Mouse (Mus musculus) CH12.LX (cell line): Measurements from ENCODE around the gene Pfkfb2. TPM values are rescaled to one million over a fixed set of nuclear protein-coding genes. Genes with fewer than 3 reads are reported as not detected.

ENCODE experiments used
- DNase-seq: peaks from one replicate; pipeline ENCODE4 v3.0.0-alpha.2; 2013; ENCODE audit errors: extremely low read depth
- H3K27ac ChIP-seq: 2 replicates; pipeline ENCODE4 v1.5.1; 2012; ENCODE audit warnings: low read depth, mild to moderate bottlenecking, control low read depth, moderate library complexity; ENCODE audit not compliant: insufficient read depth
- H3K27me3 ChIP-seq: replicated peaks from 2 replicates; pipeline ENCODE3; 2012; ENCODE audit warnings: inconsistent platforms
- H3K36me3 ChIP-seq, 2 experiments: replicated peaks in 1 of 2; 2 replicates each; pipeline versions ENCODE3 to v1.6.1; 2012; ENCODE audit warnings: inconsistent platforms in 1 of 2, low read length in 1 of 2, mild to moderate bottlenecking in 1 of 2, mixed read lengths in 1 of 2, moderate library complexity in 1 of 2; ENCODE audit not compliant: control insufficient read depth in 1 of 2, insufficient read depth in 1 of 2
- H3K4me1 ChIP-seq, 2 experiments: 2 replicates each; pipeline ENCODE4 v1.6.1; 2012; ENCODE audit warnings: inconsistent platforms in 1 of 2, moderate library complexity in 1 of 2; ENCODE audit not compliant: insufficient read depth in 2 of 2, control insufficient read depth in 1 of 2
- H3K4me2 ChIP-seq: 2 replicates; pipeline ENCODE4 v1.6.1; 2012; ENCODE audit warnings: low read depth, mild to moderate bottlenecking, control low read depth; ENCODE audit not compliant: poor library complexity, insufficient read depth, severe bottlenecking
- H3K4me3 ChIP-seq, 3 experiments: fragments of 150-350 bp in 1 of 3; sonication (generic) in 1 of 3; replicated peaks in 1 of 3; 2 replicates each; pipeline versions ENCODE3 to v1.5.1; 2011 to 2012; ENCODE audit warnings: low read depth in 2 of 3, low read length in 2 of 3, mild to moderate bottlenecking in 2 of 3, moderate library complexity in 2 of 3, control low read depth in 1 of 3, improper control_type of control experiment in 1 of 3, inconsistent platforms in 1 of 3, mixed read lengths in 1 of 3; ENCODE audit not compliant: poor library complexity in 1 of 3
- H3K79me2 ChIP-seq: replicated peaks from 2 replicates; pipeline ENCODE4 v1.6.1; 2012; ENCODE audit warnings: mild to moderate bottlenecking, moderate library complexity; ENCODE audit not compliant: control insufficient read depth, poor library complexity, insufficient read depth, severe bottlenecking; ENCODE audit errors: extremely low read depth
- H3K9ac ChIP-seq: 2 replicates; pipeline ENCODE4 v1.6.1; 2012; ENCODE audit warnings: low read depth, mild to moderate bottlenecking, control low read depth, moderate library complexity; ENCODE audit not compliant: insufficient read depth
- H3K9me3 ChIP-seq: replicated peaks from 2 replicates; pipeline ENCODE3; 2012; ENCODE audit warnings: low read length, inconsistent platforms, mixed read lengths
- BHLHE40 ChIP-seq: IDR thresholded peaks from 2 replicates; pipeline ENCODE4 v1.6.1; 2011; ENCODE audit warnings: mild to moderate bottlenecking, low read depth, low read length, improper control_type of control experiment
- CTCF ChIP-seq, 2 experiments: IDR thresholded peaks in 1 of 2; conservative IDR thresholded peaks in 1 of 2; 2 replicates each; pipeline ENCODE4 v1.5.1; 2011 to 2012; ENCODE audit warnings: low read depth in 2 of 2, low read length in 2 of 2, improper control_type of control experiment in 1 of 2, inconsistent platforms in 1 of 2, mild to moderate bottlenecking in 1 of 2, moderate library complexity in 1 of 2
- EP300 ChIP-seq: IDR thresholded peaks from 2 replicates; pipeline ENCODE4 v1.6.1; 2011; ENCODE audit warnings: low read length, improper control_type of control experiment
- ETS1 ChIP-seq: conservative IDR thresholded peaks from 2 replicates; pipeline ENCODE4 v1.6.1; 2012; ENCODE audit warnings: low read depth, mild to moderate bottlenecking, inconsistent platforms, low read length, improper control_type of control experiment, moderate library complexity
- IRF4 ChIP-seq: IDR thresholded peaks from 2 replicates; pipeline ENCODE4 v1.6.1; 2014; ENCODE audit warnings: low read depth, mild to moderate bottlenecking, inconsistent platforms, low read length, improper control_type of control experiment
- JUN ChIP-seq: IDR thresholded peaks from 2 replicates; pipeline ENCODE4 v1.6.1; 2011; ENCODE audit warnings: low read depth, mild to moderate bottlenecking, low read length, improper control_type of control experiment, moderate library complexity; ENCODE audit not compliant: insufficient read depth
- MAZ ChIP-seq: IDR thresholded peaks from 2 replicates; pipeline ENCODE4 v1.6.1; 2012; ENCODE audit warnings: low read depth, mild to moderate bottlenecking, inconsistent platforms, low read length, improper control_type of control experiment, moderate library complexity
- MEF2A ChIP-seq: IDR thresholded peaks from 2 replicates; pipeline ENCODE4 v1.6.1; 2014; ENCODE audit warnings: low read depth, mild to moderate bottlenecking, inconsistent platforms, low read length, improper control_type of control experiment, borderline replicate concordance
- NELFE ChIP-seq: IDR thresholded peaks from 2 replicates; pipeline ENCODE4 v1.6.1; 2011; ENCODE audit warnings: low read depth, low read length, improper control_type of control experiment
- NRF1 ChIP-seq: IDR thresholded peaks from 2 replicates; pipeline ENCODE4 v1.6.1; 2014; ENCODE audit warnings: low read depth, mild to moderate bottlenecking, inconsistent platforms, low read length, improper control_type of control experiment, moderate library complexity
- RAD21 ChIP-seq: IDR thresholded peaks from 2 replicates; pipeline ENCODE4 v1.6.1; 2011; ENCODE audit warnings: low read depth, mild to moderate bottlenecking, low read length, improper control_type of control experiment, moderate library complexity
- UBTF ChIP-seq: IDR thresholded peaks from 2 replicates; pipeline ENCODE4 v1.6.1; 2012; ENCODE audit warnings: low read depth, mild to moderate bottlenecking, inconsistent platforms, low read length, improper control_type of control experiment, moderate library complexity
- USF1 ChIP-seq: IDR thresholded peaks from 2 replicates; pipeline ENCODE4 v1.6.1; 2014; ENCODE audit warnings: low read depth, mild to moderate bottlenecking, inconsistent platforms, low read length, improper control_type of control experiment
- USF2 ChIP-seq: conservative IDR thresholded peaks from 2 replicates; pipeline ENCODE4 v1.6.1; 2011; ENCODE audit warnings: low read depth, low read length, improper control_type of control experiment
- ZKSCAN1 ChIP-seq: IDR thresholded peaks from 2 replicates; pipeline ENCODE4 v1.6.1; 2012; ENCODE audit warnings: low read depth, inconsistent platforms, low read length, improper control_type of control experiment, borderline replicate concordance
- ZNF384 ChIP-seq: IDR thresholded peaks from 2 replicates; pipeline ENCODE4 v1.6.1; 2012; ENCODE audit warnings: low read depth, low read length, improper control_type of control experiment, inconsistent platforms
- dilution Hi-C: fragments of 300-500 bp; cut with MboI; formaldehyde crosslinking; loops from 2 replicates; pipeline ENCODE4 v1.14.3; 2020; ENCODE audit warnings: low sequenced_read_pairs; ENCODE audit not compliant: extremely low pct_unique_long_range_greater_than_20kb, extremely low pct_ligation_motif_present
- in situ Hi-C: fragments of 300-500 bp; cut with MboI; formaldehyde crosslinking; loops from 3 replicates; pipeline ENCODE4 v1.14.3; 2019; ENCODE audit warnings: low sequenced_read_pairs, low pct_ligation_motif_present, low pct_unique_long_range_greater_than_20kb, mixed read lengths
- polyA plus RNA-seq: library from polyadenylated mRNA; unstranded; fragments of >175 nt; gene quantifications from 2 replicates; pipeline ENCODE4 v1.2.1, GENCODE M21; 2012; ENCODE audit warnings: low read depth; ENCODE audit not compliant: insufficient read length
- total RNA-seq, 2 experiments: library from RNA; depleted of rRNA; stranded (reverse); fragments of 300-350 nt in 1 of 2; fragments of >200 nt in 1 of 2; gene quantifications; 2 replicates each; pipeline ENCODE4 v1.2.3; 2012 to 2014

The Pfkfb2 gene
- total and polyA plus RNA-seq, 3 experiments: 3.7 to 7.1 (median 4.3) TPM

DNA sequence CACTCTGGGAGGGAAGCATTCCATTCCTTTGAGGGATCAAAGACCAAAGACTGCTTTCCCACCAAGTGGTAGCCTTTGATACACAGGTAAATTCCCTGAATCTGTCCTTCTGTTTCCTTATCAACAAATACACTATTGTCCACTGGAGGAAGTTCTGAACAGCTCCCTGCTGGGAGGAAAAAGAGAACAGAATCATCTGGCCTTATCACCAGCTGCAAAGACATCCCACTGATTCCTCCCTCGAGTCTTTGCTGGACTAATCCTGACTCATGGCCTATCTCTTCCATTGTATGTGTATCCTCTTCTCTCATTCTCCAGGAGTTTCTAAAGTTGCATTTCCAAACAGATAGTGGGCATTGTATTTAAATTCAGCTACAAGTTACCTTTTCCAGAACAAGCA lies 45.1 kb downstream of the Pfkfb2 start:
- no peak overlapping the region for H3K9ac ChIP-seq
- in situ Hi-C loops (no loop called here), dilution Hi-C loops (no loop called here)
- H3K27ac ChIP-seq: no peak overlapping the region
- H3K36me3 ChIP-seq: no peaks in the 10 kb centered on the region
- DNase-seq: no peak
- H3K9me3 ChIP-seq: no peaks in the 10 kb centered on the region
- H3K4me2 ChIP-seq: no peak overlapping the region
- no peaks in the 10 kb centered on the region for H3K79me2 ChIP-seq
- H3K4me3 ChIP-seq: no peak overlapping the region
- TF ChIP-seq MAZ: no peak
- no peak for TF ChIP-seq BHLHE40
- H3K4me1 ChIP-seq: no peaks in the 10 kb centered on the region
- no peaks in the 10 kb centered on the region for H3K27me3 ChIP-seq

DNA sequence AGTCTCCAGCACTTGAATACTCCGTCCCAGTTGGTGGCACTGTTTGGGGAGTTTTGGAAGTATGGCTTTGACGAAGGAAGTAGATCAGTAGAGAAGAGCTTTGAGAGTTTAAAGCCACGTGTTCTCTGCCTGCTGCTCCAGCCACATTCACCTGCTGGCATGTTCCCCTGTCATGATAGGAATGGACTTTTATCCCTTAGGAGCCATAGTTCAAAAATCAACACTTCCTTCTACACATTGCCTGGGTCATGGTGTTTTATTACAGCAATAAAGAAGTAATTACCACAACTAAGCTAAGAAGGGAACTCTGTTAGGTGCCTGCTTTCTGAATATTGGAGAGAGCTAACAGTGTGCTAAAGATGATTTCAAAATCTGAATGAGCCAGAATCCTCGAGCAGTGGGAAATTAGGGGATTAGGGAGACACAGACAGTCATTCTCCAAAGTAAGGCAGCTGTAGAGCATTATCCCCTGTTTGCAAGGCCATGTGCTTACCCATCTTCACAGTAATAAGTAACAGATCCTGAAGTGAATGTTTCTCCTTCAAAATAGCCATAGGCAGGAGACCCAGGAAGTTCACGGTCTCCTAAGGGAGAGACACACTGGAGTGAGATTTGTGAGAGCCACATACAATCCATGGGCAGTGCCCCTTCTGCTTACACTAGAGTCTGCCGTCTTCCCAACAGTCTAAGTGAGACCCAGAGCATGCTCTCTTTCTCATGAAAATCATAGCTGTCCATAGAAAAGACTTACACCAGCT lies 47.2 kb downstream of the Pfkfb2 start:
- no peak overlapping the region for H3K27ac ChIP-seq
- no peaks in the 10 kb centered on the region for H3K4me1 ChIP-seq
- no peak overlapping the region for H3K4me2 ChIP-seq
- in situ Hi-C loops: no loop called here
- no peaks in the 10 kb centered on the region for H3K27me3 ChIP-seq
- dilution Hi-C loops: no loop called here
- no peaks in the 10 kb centered on the region for H3K79me2 ChIP-seq
- no peak overlapping the region for H3K9ac ChIP-seq
- no peaks in the 10 kb centered on the region for H3K9me3 ChIP-seq
- no peak overlapping the region for H3K4me3 ChIP-seq
- H3K36me3 ChIP-seq: no peaks in the 10 kb centered on the region
- TF ChIP-seq MEF2A (no peak), NRF1 (no peak), USF2 (no peak)
- DNase-seq: no peak

DNA sequence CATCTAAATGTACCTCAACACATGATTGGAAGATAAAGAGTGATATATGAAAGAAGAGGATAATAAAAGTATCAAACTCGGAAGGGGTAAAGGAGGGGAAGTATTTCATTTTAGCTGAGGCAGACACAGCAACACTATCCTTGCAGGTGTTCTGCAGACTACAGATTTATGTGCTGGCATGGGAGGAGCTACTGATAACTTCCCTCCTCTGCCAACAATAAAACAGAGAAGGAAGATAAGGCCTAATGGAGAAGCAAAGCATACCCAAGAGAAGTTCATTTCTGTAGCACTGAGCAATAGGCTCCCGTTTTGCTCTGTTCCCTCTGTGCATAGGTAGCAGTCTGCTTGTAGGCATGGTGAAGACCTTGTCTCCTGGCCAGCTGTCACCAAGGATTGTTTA lies 48.0 kb downstream of the Pfkfb2 start:
- Histone ChIP-seq H3K27ac (no peak overlapping the region), H3K4me2 (no peak overlapping the region), H3K36me3 (no peaks in the 10 kb centered on the region), H3K9me3 (no peaks in the 10 kb centered on the region), H3K79me2 (no peaks in the 10 kb centered on the region), H3K9ac (no peak overlapping the region), H3K4me3 (no peak overlapping the region), H3K4me1 (no peaks in the 10 kb centered on the region), H3K27me3 (no peaks in the 10 kb centered on the region)
- TF ChIP-seq USF2 (no peak), IRF4 (no peak), NELFE (no peak), CTCF (conservative IDR thresholded peaks at IDR 0.05 in 1 of 2, IDR thresholded peaks at IDR 0.05 in 1 of 2; ENCODE audit: low read depth in 2 of 2, low read length in 2 of 2) (no peak), MEF2A (no peak), ETS1 (no peak), RAD21 (no peak), ZNF384 (no peak), UBTF (no peak), EP300 (no peak), ZKSCAN1 (no peak), JUN (no peak), USF1 (no peak)
- in situ Hi-C loops: no loop called here
- DNase-seq: no peak
- dilution Hi-C loops: no loop called here
